Mouse (Mus musculus) thymus, adult 2 months (tissue): ENCODE measurements around the gene Fam107b.

Source experiments
- CTCF ChIP-seq: fragments of 200-500 bp; IDR thresholded peaks from 2 replicates; pipeline ENCODE4 v1.5.1; 2012; ENCODE audit warnings: mild to moderate bottlenecking, control low read depth, low read length, moderate library complexity, borderline replicate concordance; ENCODE audit not compliant: control insufficient read depth, poor library complexity, insufficient read depth; ENCODE audit errors: extremely low read depth
- POLR2A ChIP-seq: fragments of 200-500 bp; IDR thresholded peaks from 2 replicates; pipeline ENCODE4 v1.6.1; 2012; ENCODE audit warnings: mild to moderate bottlenecking, low read length, control low read depth, moderate library complexity; ENCODE audit not compliant: control insufficient read depth, poor library complexity, insufficient read depth; ENCODE audit errors: extremely low read depth

GRCm38 (mm10) chr2:3683751-3684229, 113.5 kb downstream of the Fam107b start:
- TF ChIP-seq CTCF (no peak), POLR2A (no peak)
